Mouse (Mus musculus) layer of hippocampus, postnatal 10 days (tissue): ENCODE results near the gene Unc93a2. TPM values are rescaled to one million over a fixed set of nuclear protein-coding genes. Genes with fewer than 3 reads are reported as not detected.
"Not testable (repeated sequence)": the region's sequence is repeated elsewhere in the genome, so short reads cannot be mapped to it uniquely, and the experiment has no call there.

Source experiments
- DNase-seq, 2 experiments: peaks; one replicate each; pipeline ENCODE4 v3.0.0; 2021; ENCODE audit warnings: low spot score in 2 of 2
- total RNA-seq, 2 experiments: library from RNA; stranded (reverse); gene quantifications; 2 replicates each; pipeline ENCODE4 v1.2.3; 2021

Gene Unc93a2
- total RNA-seq, 2 experiments from 2014 or later = 0.18 TPM; not detected in 1

GRCm38 (mm10) chr17:7376951-7377700 lies 8.1 kb downstream of the Unc93a2 start:
- not testable (repeated sequence) for DNase-seq

GRCm38 (mm10) chr17:7371879-7372278 lies 13.4 kb downstream of the Unc93a2 start, which contains the start of gene Gm49630:
Gene Gm49630 (minus strand): TSS chr17:7371979.
- DNase-seq = not testable (repeated sequence)

GRCm38 (mm10) chr17:7369401-7369800 lies 15.9 kb downstream of the Unc93a2 start:
- not testable (repeated sequence) for DNase-seq

GRCm38 (mm10) chr17:7366676-7367374 lies 18.4 kb downstream of the Unc93a2 start:
- not testable (repeated sequence) for DNase-seq

GRCm38 (mm10) chr17:7366265-7366664 lies 19.0 kb downstream of the Unc93a2 start:
- DNase-seq = not testable (repeated sequence)

GRCm38 (mm10) chr17:7365615-7366014 lies 19.6 kb downstream of the Unc93a2 start:
- DNase-seq = not testable (repeated sequence)

- peak in 1 of 2 experiments; percentile 37 for DNase-seq
Observed at GRCm38 (mm10) chr17:7360749-7361465, 24.4 kb downstream of the Unc93a2 start.

GRCm38 (mm10) chr17:7359806-7360205 lies 25.5 kb downstream of the Unc93a2 start:
- not testable (repeated sequence) for DNase-seq

- DNase-seq = not testable (repeated sequence)
Observed at GRCm38 (mm10) chr17:7352596-7352995, 32.7 kb downstream of the Unc93a2 start, which contains the start of gene Ttll2. Gene Ttll2 (minus strand): TSS chr17:7352696.

- not testable (repeated sequence) for DNase-seq
Observed at GRCm38 (mm10) chr17:7348765-7349164, 36.5 kb downstream of the Unc93a2 start.

GRCm38 (mm10) chr17:7337381-7337780 lies 47.9 kb downstream of the Unc93a2 start:
- DNase-seq = not testable (repeated sequence)

- not testable (repeated sequence) for DNase-seq
Observed at GRCm38 (mm10) chr17:7332745-7333144, 52.5 kb downstream of the Unc93a2 start.

- DNase-seq = not testable (repeated sequence)
Observed at GRCm38 (mm10) chr17:7326415-7326814, 58.8 kb downstream of the Unc93a2 start.

- DNase-seq = not testable (repeated sequence)
Observed at GRCm38 (mm10) chr17:7324346-7324745, 60.9 kb downstream of the Unc93a2 start, which contains the start of gene Tcp10a. Gene Tcp10a (plus strand): TSS chr17:7324646.

- DNase-seq = not testable (repeated sequence)
Observed at GRCm38 (mm10) chr17:7319789-7320188, 65.5 kb downstream of the Unc93a2 start.

- DNase-seq = not testable (repeated sequence)
Observed at GRCm38 (mm10) chr17:7315693-7316382, 69.4 kb downstream of the Unc93a2 start.
